Mouse (Mus musculus) forelimb bud, embryonic 11.5 days (tissue): ENCODE measurements around the gene Slc45a2.

ENCODE experiments used
- DNase-seq: peaks from one replicate; pipeline ENCODE4 v3.0.0-alpha.2; 2012; ENCODE audit warnings: low read depth, low spot score

Slc45a2 gene

GRCm38 (mm10) chr15:11065528-11066171 is 65.1 kb downstream of the Slc45a2 start:
- no peak for DNase-seq

DNA sequence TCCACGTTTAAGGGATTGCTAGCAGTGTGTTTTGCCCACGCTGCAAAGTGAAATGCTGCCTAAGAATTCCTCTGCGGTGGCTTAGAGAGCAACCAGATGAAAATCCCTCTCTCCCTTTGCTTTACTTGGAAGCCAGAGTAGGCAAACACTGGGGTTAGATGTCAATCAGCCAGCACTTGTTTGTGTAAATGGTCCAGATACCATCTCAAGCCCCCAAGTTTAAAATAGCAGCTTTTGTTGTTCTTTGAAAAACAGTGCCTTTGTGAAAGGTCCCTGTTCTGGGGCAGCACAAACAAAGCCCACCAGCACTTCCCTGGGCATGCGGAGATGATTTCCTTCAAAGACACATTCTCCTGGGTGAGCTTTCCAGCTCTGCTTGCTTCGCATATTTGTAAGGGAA is 65.8 kb downstream of the Slc45a2 start:
- no peak for DNase-seq

- no peak for DNase-seq
Observed at GRCm38 (mm10) chr15:11067891-11068290, 67.4 kb downstream of the Slc45a2 start.

GRCm38 (mm10) chr15:11075726-11076361 is 75.3 kb downstream of the Slc45a2 start:
- DNase-seq, result no peak
